Mouse (Mus musculus): ENCODE results near the gene Csf3.

The Csf3 gene

GRCm38 (mm10) chr11:98747804-98748505, 46.9 kb downstream of the Csf3 start:
- peak; percentile 71 for DNase-seq (ENCODE audit: low read depth, low spot score)

- no peak for DNase-seq (ENCODE audit: low read depth, low spot score)
Measured at GRCm38 (mm10) chr11:98748506-98749416, 47.7 kb downstream of the Csf3 start.

- no peak for DNase-seq (ENCODE audit: low read depth, low spot score)
Measured at GRCm38 (mm10) chr11:98749716-98750115, 48.7 kb downstream of the Csf3 start.

- peak; percentile 56 for DNase-seq (ENCODE audit: low read depth, low spot score)
Measured at GRCm38 (mm10) chr11:98750351-98751201, 49.5 kb downstream of the Csf3 start.

GRCm38 (mm10) chr11:98751221-98751782, 50.2 kb downstream of the Csf3 start:
- no peak for DNase-seq (ENCODE audit: low read depth, low spot score)

- no peak for DNase-seq (ENCODE audit: low read depth, low spot score)
Measured at GRCm38 (mm10) chr11:98752562-98753140, 51.6 kb downstream of the Csf3 start.

All from skeletal muscle tissue, adult 2 months (tissue).